Mouse (Mus musculus) olfactory bulb, adult 2 months (tissue): ENCODE results near the gene Fbxl17.

ENCODE experiments used
- CTCF ChIP-seq: fragments of 200-500 bp; IDR thresholded peaks from 2 replicates; pipeline ENCODE4 v1.5.1; 2012; ENCODE audit warnings: low read depth, mild to moderate bottlenecking, low read length, moderate library complexity; ENCODE audit not compliant: insufficient read depth
- POLR2A ChIP-seq: fragments of 200-500 bp; IDR thresholded peaks from 2 replicates; pipeline ENCODE4 v1.6.1; 2012; ENCODE audit warnings: mild to moderate bottlenecking, low read depth, low read length, moderate library complexity; ENCODE audit not compliant: insufficient read depth

GRCm38 (mm10) chr17:63119077-63119476, 380.7 kb downstream of the Fbxl17 start:
- no peak for TF ChIP-seq CTCF
- TF ChIP-seq POLR2A = no peak
